Mouse (Mus musculus) thymus, adult 2 months (tissue): Measurements from ENCODE around the gene Clec2l.

Experiments used
- CTCF ChIP-seq: fragments of 200-500 bp; IDR thresholded peaks from 2 replicates; pipeline ENCODE4 v1.5.1; 2012; ENCODE audit warnings: mild to moderate bottlenecking, control low read depth, low read length, moderate library complexity, borderline replicate concordance; ENCODE audit not compliant: control insufficient read depth, poor library complexity, insufficient read depth; ENCODE audit errors: extremely low read depth
- POLR2A ChIP-seq: fragments of 200-500 bp; IDR thresholded peaks from 2 replicates; pipeline ENCODE4 v1.6.1; 2012; ENCODE audit warnings: mild to moderate bottlenecking, low read length, control low read depth, moderate library complexity; ENCODE audit not compliant: control insufficient read depth, poor library complexity, insufficient read depth; ENCODE audit errors: extremely low read depth

DNA sequence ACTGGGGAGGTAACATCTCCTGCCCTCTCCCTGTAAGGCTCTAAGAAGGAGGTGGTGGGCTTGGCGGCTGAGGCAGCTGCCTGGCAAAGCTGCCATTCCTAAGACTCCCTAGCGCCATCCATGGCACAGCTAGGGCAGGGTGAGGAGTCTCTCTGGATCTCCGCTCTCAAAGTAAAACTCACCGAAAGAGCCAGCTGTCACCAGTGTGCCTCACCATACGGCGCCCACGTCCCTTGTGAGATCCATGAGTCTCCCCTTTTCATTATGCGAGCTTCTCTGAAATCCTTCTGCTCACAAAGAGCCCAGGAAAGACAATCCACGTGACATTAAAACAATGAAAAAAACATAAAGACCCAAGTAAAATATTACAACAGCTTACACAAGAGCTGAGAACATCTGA lies 33.7 kb downstream of the Clec2l start:
- TF ChIP-seq CTCF = no peak
- TF ChIP-seq POLR2A = no peak
